Mouse (Mus musculus) lung, embryonic 14.5 days (tissue): ENCODE results near the gene Myo1e. TPM values are rescaled to one million over a fixed set of nuclear protein-coding genes. Genes with fewer than 3 reads are reported as not detected.

Experiments used
- ATAC-seq: fragments of 200-750 bp; cut with Nextera tagmentation; 2 replicates; pipeline ENCODE4 v1.8.0; 2017; ENCODE audit warnings: mild to moderate bottlenecking, moderate TSS enrichment, moderate library complexity; ENCODE audit not compliant: insufficient read depth
- DNase-seq: peaks from one replicate; pipeline ENCODE4 v3.0.0-alpha.2; 2015
- H3K27ac ChIP-seq: fragments of 300-500 bp; sonication (generic); 2 replicates; pipeline ENCODE4 v1.5.1; 2014; ENCODE audit warnings: low read depth, mild to moderate bottlenecking, moderate library complexity
- H3K27me3 ChIP-seq: fragments of 300-500 bp; sonication (generic); 2 replicates; pipeline ENCODE4 v1.6.1; 2014; ENCODE audit warnings: low read length, control low read depth; ENCODE audit not compliant: insufficient read depth
- H3K36me3 ChIP-seq: fragments of 300-500 bp; sonication (generic); 2 replicates; pipeline ENCODE4 v1.6.1; 2014; ENCODE audit warnings: control low read depth; ENCODE audit not compliant: insufficient read depth
- H3K4me1 ChIP-seq: fragments of 300-500 bp; sonication (generic); 2 replicates; pipeline ENCODE4 v1.6.1; 2014; ENCODE audit warnings: antibody characterized with exemption, control low read depth; ENCODE audit not compliant: insufficient read depth
- H3K4me2 ChIP-seq: fragments of 300-500 bp; sonication (generic); 2 replicates; pipeline ENCODE4 v1.6.1; 2014; ENCODE audit warnings: mild to moderate bottlenecking
- H3K4me3 ChIP-seq: fragments of 300-500 bp; sonication (generic); 2 replicates; pipeline ENCODE4 v1.5.1; 2014; ENCODE audit warnings: low read depth, low read length
- H3K9ac ChIP-seq: fragments of 300-500 bp; sonication (generic); 2 replicates; pipeline ENCODE4 v1.6.1; 2014
- H3K9me3 ChIP-seq: fragments of 300-500 bp; sonication (generic); 2 replicates; pipeline ENCODE4 v1.6.1; 2016; ENCODE audit warnings: low read depth, low read length, control low read depth
- CTCF ChIP-seq: IDR thresholded peaks from 2 replicates; pipeline ENCODE4 v1.5.1; 2016; ENCODE audit warnings: antibody characterized with exemption, low read depth
- WGBS: fragments of 180-500 bp; shearing (Covaris S2); extraction: QIAGEN DNeasy Blood & Tissue Kit; methylation state at CpG from one replicate; pipeline ENCODE4 v1.1.7; 2014; 5-methylcytosine and 5-hydroxymethylcytosine counted together
- polyA plus RNA-seq: library from polyadenylated mRNA; unstranded; fragments of >200 nt; fragmentation: Nextera tagmentation; extraction: Ambion mirVana; gene quantifications from 2 replicates; pipeline ENCODE4 v1.2.1, GENCODE M21; 2014

Gene Myo1e
- polyA plus RNA-seq, 1 experiment from 2014 or later, result 31.4 TPM

DNA sequence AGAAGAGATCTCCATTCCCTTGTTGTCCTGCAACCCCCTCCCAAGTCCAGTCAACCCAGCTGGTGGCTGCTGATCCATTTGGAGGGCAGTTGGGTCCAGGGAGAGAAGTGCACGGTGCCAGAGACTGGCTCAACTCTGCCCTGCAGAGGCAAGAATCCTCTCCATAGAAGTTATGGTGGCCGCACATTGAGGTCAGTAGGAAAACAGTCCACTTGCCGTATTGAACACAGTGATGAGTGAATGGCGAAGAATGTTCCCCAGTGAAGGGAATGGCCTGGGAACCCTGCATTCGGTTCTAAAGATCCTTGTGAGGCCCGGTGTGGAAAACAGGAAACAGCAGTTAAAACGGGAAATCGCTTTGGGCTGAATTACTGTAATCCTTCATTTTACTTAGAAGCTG, 56.0 kb downstream of the Myo1e start:
- no peak overlapping the region for H3K4me3 ChIP-seq
- H3K36me3 ChIP-seq, result no peaks in the 10 kb centered on the region
- no peak for ATAC-seq
- H3K9me3 ChIP-seq, result no peaks in the 10 kb centered on the region
- no peak for TF ChIP-seq CTCF
- WGBS, result 51% methylated on average over 8 of the region's 8 CpGs
- no peak overlapping the region for H3K4me2 ChIP-seq
- DNase-seq, result peak; percentile 13
- H3K9ac ChIP-seq, result no peak overlapping the region
- H3K27me3 ChIP-seq, result no peaks in the 10 kb centered on the region
- H3K4me1 ChIP-seq, result peaks cover 19% of the 10 kb centered on the region
- H3K27ac ChIP-seq, result no peak overlapping the region

GRCm38 (mm10) chr9:70263735-70264134, 56.6 kb downstream of the Myo1e start:
- no peaks in the 10 kb centered on the region for H3K27me3 ChIP-seq
- WGBS, result 36% methylated on average over 7 of the region's 7 CpGs
- peaks cover 18% of the 10 kb centered on the region; the same call in 1 of the 2 replicates for H3K4me1 ChIP-seq
- no peak overlapping the region for H3K9ac ChIP-seq
- no peak overlapping the region for H3K27ac ChIP-seq
- no peak overlapping the region for H3K4me3 ChIP-seq
- no peaks in the 10 kb centered on the region for H3K9me3 ChIP-seq
- ATAC-seq, result no peak
- no peak for TF ChIP-seq CTCF
- DNase-seq, result peak; percentile 37
- no peak overlapping the region for H3K4me2 ChIP-seq
- no peaks in the 10 kb centered on the region for H3K36me3 ChIP-seq

DNA sequence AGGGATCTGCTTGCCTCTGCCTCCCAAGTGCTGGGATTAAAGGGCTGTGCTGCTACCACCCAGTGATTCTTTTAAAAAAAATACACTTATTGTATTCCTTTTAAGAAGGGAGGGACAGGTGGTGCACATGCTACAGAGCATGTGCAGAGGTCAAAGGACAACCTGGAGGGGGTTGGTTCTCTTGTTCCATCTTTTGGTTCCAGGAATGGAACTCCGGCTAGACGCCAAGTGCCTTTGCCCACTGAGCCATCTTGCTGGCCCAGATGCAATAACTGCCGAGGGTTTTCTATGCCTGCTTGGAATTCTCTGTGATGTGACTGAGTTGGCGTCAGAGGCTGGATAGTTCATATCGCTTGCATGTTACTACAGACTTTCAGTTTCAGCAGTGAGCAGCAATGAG, 58.4 kb downstream of the Myo1e start:
- Histone ChIP-seq H3K9ac (no peak overlapping the region), H3K27ac (no peak overlapping the region), H3K4me1 (peaks cover 9% of the 10 kb centered on the region; the same call in 1 of the 2 replicates), H3K27me3 (no peaks in the 10 kb centered on the region), H3K4me2 (no peak overlapping the region), H3K36me3 (no peaks in the 10 kb centered on the region), H3K4me3 (no peak overlapping the region), H3K9me3 (no peaks in the 10 kb centered on the region)
- no peak for TF ChIP-seq CTCF
- 83% methylated on average over 5 of the region's 5 CpGs for WGBS
- DNase-seq (no peak), ATAC-seq (no peak)

DNA sequence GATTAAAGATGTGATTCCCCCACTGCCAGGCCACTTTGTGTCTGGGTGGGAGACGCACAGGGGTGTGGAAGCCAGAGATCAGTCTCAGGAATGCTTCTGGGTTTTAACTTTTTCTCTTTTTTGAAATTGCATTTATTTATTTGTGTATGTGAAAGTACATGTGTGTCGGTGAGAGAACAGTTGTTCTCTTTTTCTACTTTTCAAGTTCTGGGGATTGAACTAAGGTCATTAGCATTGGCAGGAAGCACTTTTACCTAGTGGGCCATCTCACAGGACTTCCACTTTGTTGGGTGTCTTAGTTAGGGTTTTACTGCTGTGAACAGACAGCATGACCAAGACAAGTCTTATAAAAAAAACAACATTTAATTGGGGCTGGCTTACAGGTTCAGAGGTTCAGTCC, 59.0 kb downstream of the Myo1e start:
- Histone ChIP-seq H3K4me1 (peaks cover 9% of the 10 kb centered on the region; the same call in 1 of the 2 replicates), H3K27me3 (no peaks in the 10 kb centered on the region), H3K4me2 (no peak overlapping the region), H3K4me3 (no peak overlapping the region), H3K9ac (no peak overlapping the region), H3K27ac (no peak overlapping the region), H3K36me3 (no peaks in the 10 kb centered on the region), H3K9me3 (no peaks in the 10 kb centered on the region)
- WGBS, result 85% methylated on average over 2 of the region's 2 CpGs
- TF ChIP-seq CTCF, result no peak
- no peak for ATAC-seq
- DNase-seq, result no peak

DNA sequence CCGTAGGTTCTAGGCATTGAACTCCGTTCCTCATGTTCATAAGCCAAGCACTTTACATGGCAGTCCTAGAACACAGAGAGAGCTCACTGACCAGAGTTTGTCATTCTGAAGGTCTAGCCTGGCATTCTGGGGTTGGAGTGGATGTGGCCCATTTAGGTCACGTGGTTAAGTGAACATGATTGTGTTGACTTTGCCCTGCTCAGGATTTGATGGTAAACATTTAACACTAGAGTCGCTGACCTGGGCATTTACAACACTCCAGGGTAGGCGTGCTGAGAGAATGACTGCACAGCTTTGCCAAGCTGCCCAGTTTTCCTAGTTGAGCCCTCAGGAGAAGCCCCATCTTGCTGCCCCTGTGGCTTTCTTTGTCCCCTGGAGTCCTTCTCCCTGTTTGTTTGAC, 60.0 kb downstream of the Myo1e start:
- Histone ChIP-seq H3K9me3 (no peaks in the 10 kb centered on the region), H3K4me1 (peaks cover 9% of the 10 kb centered on the region; the same call in 1 of the 2 replicates), H3K4me3 (no peak overlapping the region), H3K9ac (no peak overlapping the region), H3K36me3 (no peaks in the 10 kb centered on the region), H3K27me3 (no peaks in the 10 kb centered on the region), H3K27ac (no peak overlapping the region), H3K4me2 (no peak overlapping the region)
- TF ChIP-seq CTCF, result no peak
- no peak for ATAC-seq
- 71% methylated on average over 5 of the region's 5 CpGs for WGBS
- no peak for DNase-seq

DNA sequence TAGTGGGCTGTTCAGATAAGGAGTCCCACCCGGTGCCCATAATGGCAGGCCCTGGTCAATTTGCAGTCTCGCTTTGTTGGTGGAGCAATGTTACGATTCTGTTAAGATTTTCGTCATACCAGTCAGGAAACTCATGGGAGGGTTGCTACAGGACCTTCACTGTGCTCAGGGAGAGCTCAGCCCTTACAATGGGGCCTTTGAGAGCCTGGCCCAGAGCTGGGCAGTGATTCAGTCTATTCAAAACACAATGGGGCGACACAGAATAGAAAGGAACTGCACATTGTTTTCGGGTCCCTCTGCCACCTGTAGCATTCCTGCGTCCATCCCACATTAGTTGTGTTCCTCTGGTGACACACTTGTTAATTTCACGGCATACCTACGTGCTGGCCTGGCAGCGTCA, 62.2 kb downstream of the Myo1e start:
- Histone ChIP-seq H3K36me3 (no peaks in the 10 kb centered on the region), H3K4me1 (0 out of 2 replicates have a peak, but pooled peaks cover 2% of the 10 kb centered on the region), H3K4me2 (no peak overlapping the region), H3K27ac (peak overlapping the region; percentile 78), H3K9me3 (no peaks in the 10 kb centered on the region), H3K27me3 (no peaks in the 10 kb centered on the region), H3K4me3 (no peak overlapping the region), H3K9ac (no peak overlapping the region)
- ATAC-seq, result peak; percentile 71; the same call in 1 of the 2 replicates
- no peak for TF ChIP-seq CTCF
- peak; percentile 47 for DNase-seq
- WGBS, result 64% methylated on average over 10 of the region's 10 CpGs

GRCm38 (mm10) chr9:70270468-70270867, 63.3 kb downstream of the Myo1e start:
- Histone ChIP-seq H3K27me3 (no peaks in the 10 kb centered on the region), H3K4me1 (0 out of 2 replicates have a peak, but pooled peaks cover 7% of the 10 kb centered on the region), H3K4me2 (no peak overlapping the region), H3K9ac (no peak overlapping the region), H3K36me3 (no peaks in the 10 kb centered on the region), H3K27ac (0 out of 2 replicates have a peak overlapping the region, but pooled peaks have one; percentile 30), H3K4me3 (no peak overlapping the region), H3K9me3 (no peaks in the 10 kb centered on the region)
- TF ChIP-seq CTCF, result no peak
- ATAC-seq (no peak), DNase-seq (no peak)
- 83% methylated on average over 4 of the region's 4 CpGs for WGBS

DNA sequence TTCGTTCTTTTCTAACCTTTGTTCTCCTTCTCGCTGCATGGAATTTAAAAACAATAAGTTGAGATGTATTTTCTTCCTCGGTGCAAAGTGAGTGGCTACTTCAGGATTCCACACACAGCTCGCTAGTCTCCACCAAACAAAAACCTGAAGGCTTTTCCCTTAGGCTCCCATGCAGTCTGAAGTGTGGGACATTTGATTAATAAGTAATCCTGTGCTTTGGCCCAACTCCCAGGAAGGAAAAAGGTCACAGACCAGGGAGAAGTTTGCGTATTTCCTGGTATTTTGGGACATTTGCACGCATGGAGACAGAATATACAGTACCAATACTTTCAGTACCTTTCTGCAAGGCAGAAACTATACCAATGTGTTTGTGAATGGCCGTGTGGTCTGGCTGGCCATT, 64.0 kb downstream of the Myo1e start:
- H3K4me2 ChIP-seq, result no peak overlapping the region
- no peaks in the 10 kb centered on the region for H3K36me3 ChIP-seq
- ATAC-seq (no peak), DNase-seq (peak; percentile 50)
- WGBS, result 39% methylated on average over 7 of the region's 7 CpGs
- H3K27me3 ChIP-seq, result no peaks in the 10 kb centered on the region
- TF ChIP-seq CTCF, result no peak
- H3K9ac ChIP-seq, result no peak overlapping the region
- 0 out of 2 replicates have a peak, but pooled peaks cover 7% of the 10 kb centered on the region for H3K4me1 ChIP-seq
- H3K9me3 ChIP-seq, result no peaks in the 10 kb centered on the region
- H3K27ac ChIP-seq, result peak overlapping the region; percentile 54
- no peak overlapping the region for H3K4me3 ChIP-seq
